Mouse (Mus musculus) limb, embryonic 15.5 days (tissue): Measurements from ENCODE around the gene Nav2. TPM values are rescaled to one million over a fixed set of nuclear protein-coding genes. Genes with fewer than 3 reads are reported as not detected.

Source experiments
- ATAC-seq: fragments of 200-750 bp; cut with Nextera tagmentation; 2 replicates; pipeline ENCODE4 v1.8.0; 2017; ENCODE audit warnings: low read depth, moderate TSS enrichment; ENCODE audit not compliant: insufficient number of reproducible peaks, low FRiP score, low TSS enrichment
- H3K27ac ChIP-seq: fragments of 300-500 bp; sonication (generic); 2 replicates; pipeline ENCODE4 v1.5.1; 2015; ENCODE audit warnings: moderate library complexity, mild to moderate bottlenecking, inconsistent platforms
- H3K27me3 ChIP-seq: fragments of 300-500 bp; sonication (generic); 2 replicates; pipeline ENCODE4 v1.6.1; 2015; ENCODE audit warnings: inconsistent platforms
- H3K36me3 ChIP-seq: fragments of 300-500 bp; sonication (generic); 2 replicates; pipeline ENCODE4 v1.6.1; 2015; ENCODE audit warnings: inconsistent platforms
- H3K4me1 ChIP-seq: fragments of 300-500 bp; sonication (generic); 2 replicates; pipeline ENCODE4 v1.6.1; 2015; ENCODE audit warnings: inconsistent platforms
- H3K4me2 ChIP-seq: fragments of 300-500 bp; sonication (generic); 2 replicates; pipeline ENCODE4 v1.6.1; 2015; ENCODE audit warnings: mild to moderate bottlenecking, inconsistent platforms
- H3K4me3 ChIP-seq: fragments of 300-500 bp; sonication (generic); 2 replicates; pipeline ENCODE4 v1.5.1; 2015; ENCODE audit warnings: mild to moderate bottlenecking, inconsistent platforms
- H3K9ac ChIP-seq: fragments of 300-500 bp; sonication (generic); 2 replicates; pipeline ENCODE4 v1.6.1; 2015; ENCODE audit warnings: inconsistent platforms
- H3K9me3 ChIP-seq: fragments of 300-500 bp; sonication (generic); 2 replicates; pipeline ENCODE4 v1.6.1; 2016; ENCODE audit warnings: inconsistent platforms
- WGBS: fragments of 180-500 bp; shearing (Covaris S2); methylation state at CpG from one replicate; pipeline ENCODE4 v1.1.7; 2015; 5-methylcytosine and 5-hydroxymethylcytosine counted together
- polyA plus RNA-seq: library from polyadenylated mRNA; unstranded; fragments of >200 nt; fragmentation: Nextera tagmentation; extraction: Ambion mirVana; gene quantifications from 2 replicates; pipeline ENCODE4 v1.2.1, GENCODE M21; 2015

Nav2 gene
- polyA plus RNA-seq, 1 experiment from 2014 or later = 17.3 TPM

- H3K27ac ChIP-seq = no peak overlapping the region
- H3K9me3 ChIP-seq = no peaks in the 10 kb centered on the region
- H3K36me3 ChIP-seq = no peaks in the 10 kb centered on the region
- no peak overlapping the region for H3K9ac ChIP-seq
- 83% methylated on average over 10 of the region's 10 CpGs for WGBS
- no peak overlapping the region for H3K4me3 ChIP-seq
- H3K4me2 ChIP-seq = no peak overlapping the region
- H3K27me3 ChIP-seq = peaks cover 22% of the 10 kb centered on the region; the same call in 1 of the 2 replicates
- no peaks in the 10 kb centered on the region for H3K4me1 ChIP-seq
- no peak for ATAC-seq
Observed at GRCm38 (mm10) chr7:49014480-49014879, 106.0 kb downstream of the Nav2 start.

DNA sequence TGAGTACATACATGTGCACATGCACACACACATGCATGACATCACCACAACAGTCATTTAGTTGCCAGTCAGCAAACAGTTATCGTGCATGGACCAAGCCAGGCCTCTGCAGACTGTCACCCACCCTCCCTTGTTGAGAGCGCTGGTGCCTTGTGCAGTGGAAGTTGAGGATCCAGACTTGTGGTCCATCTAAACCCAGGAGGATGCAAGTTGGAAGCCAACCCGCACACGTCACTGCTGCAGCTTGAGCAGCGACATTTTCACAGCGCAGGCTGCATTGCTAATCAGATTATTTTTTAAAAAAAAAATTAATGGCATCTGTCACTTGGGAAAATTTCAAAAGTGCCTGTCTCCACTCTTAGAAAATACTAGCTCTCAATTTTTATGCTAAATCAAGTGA, 106.8 kb downstream of the Nav2 start:
- Histone ChIP-seq H3K4me1 (no peaks in the 10 kb centered on the region), H3K27ac (no peak overlapping the region), H3K27me3 (peaks cover 16% of the 10 kb centered on the region; the same call in 1 of the 2 replicates), H3K36me3 (no peaks in the 10 kb centered on the region), H3K9ac (no peak overlapping the region), H3K9me3 (no peaks in the 10 kb centered on the region), H3K4me3 (no peak overlapping the region), H3K4me2 (no peak overlapping the region)
- ATAC-seq = no peak
- WGBS = 88% methylated on average over 6 of the region's 6 CpGs

GRCm38 (mm10) chr7:49016088-49016487, 107.6 kb downstream of the Nav2 start:
- H3K4me2 ChIP-seq = no peak overlapping the region
- ATAC-seq = no peak
- H3K4me1 ChIP-seq = no peaks in the 10 kb centered on the region
- H3K27ac ChIP-seq = no peak overlapping the region
- H3K36me3 ChIP-seq = no peaks in the 10 kb centered on the region
- no peak overlapping the region for H3K4me3 ChIP-seq
- H3K9me3 ChIP-seq = no peaks in the 10 kb centered on the region
- peaks cover 16% of the 10 kb centered on the region; the same call in 1 of the 2 replicates for H3K27me3 ChIP-seq
- WGBS = 47% methylated on average over 2 of the region's 2 CpGs
- no peak overlapping the region for H3K9ac ChIP-seq

- ATAC-seq = no peak
Observed at GRCm38 (mm10) chr7:49017794-49018193, 109.3 kb downstream of the Nav2 start.

GRCm38 (mm10) chr7:49018478-49018914, 110.0 kb downstream of the Nav2 start:
- no peaks in the 10 kb centered on the region for H3K4me1 ChIP-seq
- H3K4me3 ChIP-seq = no peak overlapping the region
- H3K9me3 ChIP-seq = no peaks in the 10 kb centered on the region
- peaks cover 8% of the 10 kb centered on the region; the same call in 1 of the 2 replicates for H3K27me3 ChIP-seq
- H3K4me2 ChIP-seq = no peak overlapping the region
- 72% methylated on average over 7 of the region's 7 CpGs for WGBS
- no peak overlapping the region for H3K9ac ChIP-seq
- ATAC-seq = no peak
- H3K36me3 ChIP-seq = no peaks in the 10 kb centered on the region
- H3K27ac ChIP-seq = no peak overlapping the region

More at GRCm38 (mm10) chr7:49017794-49018193, 109.3 kb downstream of the Nav2 start:
- Histone ChIP-seq H3K4me3 (no peak overlapping the region), H3K36me3 (no peaks in the 10 kb centered on the region), H3K9ac (no peak overlapping the region), H3K27me3 (peaks cover 9% of the 10 kb centered on the region; the same call in 1 of the 2 replicates), H3K27ac (no peak overlapping the region), H3K9me3 (no peaks in the 10 kb centered on the region), H3K4me1 (no peaks in the 10 kb centered on the region), H3K4me2 (no peak overlapping the region)
- WGBS = 77% methylated on average over 5 of the region's 5 CpGs

GRCm38 (mm10) chr7:49025026-49025815, 116.7 kb downstream of the Nav2 start:
- no peak for ATAC-seq
- H3K4me3 ChIP-seq = no peak overlapping the region
- no peak overlapping the region for H3K4me2 ChIP-seq
- H3K27me3 ChIP-seq = 0 out of 2 replicates have a peak, but pooled peaks cover 3% of the 10 kb centered on the region
- H3K9me3 ChIP-seq = no peaks in the 10 kb centered on the region
- no peak overlapping the region for H3K27ac ChIP-seq
- H3K4me1 ChIP-seq = no peaks in the 10 kb centered on the region
- no peaks in the 10 kb centered on the region for H3K36me3 ChIP-seq
- no peak overlapping the region for H3K9ac ChIP-seq
- WGBS = 70% methylated on average over 8 of the region's 8 CpGs

GRCm38 (mm10) chr7:49025991-49026390, 117.5 kb downstream of the Nav2 start:
- no peak overlapping the region for H3K9ac ChIP-seq
- H3K4me3 ChIP-seq = no peak overlapping the region
- no peaks in the 10 kb centered on the region for H3K36me3 ChIP-seq
- ATAC-seq = no peak
- H3K27me3 ChIP-seq = 0 out of 2 replicates have a peak, but pooled peaks cover 3% of the 10 kb centered on the region
- no peak overlapping the region for H3K27ac ChIP-seq
- H3K9me3 ChIP-seq = no peaks in the 10 kb centered on the region
- no peaks in the 10 kb centered on the region for H3K4me1 ChIP-seq
- 91% methylated on average over 3 of the region's 3 CpGs for WGBS
- H3K4me2 ChIP-seq = no peak overlapping the region

DNA sequence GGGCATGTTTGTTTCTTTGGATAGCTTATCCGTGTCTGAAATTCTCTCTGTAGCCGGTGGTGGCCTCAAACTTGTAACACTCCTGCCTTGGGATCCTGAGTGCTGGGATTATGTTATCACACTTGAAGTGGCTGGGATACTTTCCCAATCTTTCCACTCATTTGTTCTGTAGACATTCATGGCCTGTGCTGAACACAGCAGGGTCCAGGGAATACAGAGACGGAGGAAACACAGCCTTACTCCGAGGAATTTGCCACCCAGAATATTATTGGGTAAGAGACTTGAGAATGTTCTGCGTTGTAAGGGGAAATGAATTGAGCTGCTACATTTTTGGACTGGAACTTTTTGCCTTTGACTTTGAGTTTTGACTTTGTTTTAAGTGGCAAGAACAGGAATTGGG, 118.0 kb downstream of the Nav2 start:
- Histone ChIP-seq H3K27me3 (0 out of 2 replicates have a peak, but pooled peaks cover 3% of the 10 kb centered on the region), H3K9me3 (no peaks in the 10 kb centered on the region), H3K27ac (no peak overlapping the region), H3K36me3 (no peaks in the 10 kb centered on the region), H3K9ac (no peak overlapping the region), H3K4me1 (no peaks in the 10 kb centered on the region), H3K4me3 (no peak overlapping the region), H3K4me2 (no peak overlapping the region)
- no peak for ATAC-seq
- WGBS = 60% methylated on average over 5 of the region's 5 CpGs

DNA sequence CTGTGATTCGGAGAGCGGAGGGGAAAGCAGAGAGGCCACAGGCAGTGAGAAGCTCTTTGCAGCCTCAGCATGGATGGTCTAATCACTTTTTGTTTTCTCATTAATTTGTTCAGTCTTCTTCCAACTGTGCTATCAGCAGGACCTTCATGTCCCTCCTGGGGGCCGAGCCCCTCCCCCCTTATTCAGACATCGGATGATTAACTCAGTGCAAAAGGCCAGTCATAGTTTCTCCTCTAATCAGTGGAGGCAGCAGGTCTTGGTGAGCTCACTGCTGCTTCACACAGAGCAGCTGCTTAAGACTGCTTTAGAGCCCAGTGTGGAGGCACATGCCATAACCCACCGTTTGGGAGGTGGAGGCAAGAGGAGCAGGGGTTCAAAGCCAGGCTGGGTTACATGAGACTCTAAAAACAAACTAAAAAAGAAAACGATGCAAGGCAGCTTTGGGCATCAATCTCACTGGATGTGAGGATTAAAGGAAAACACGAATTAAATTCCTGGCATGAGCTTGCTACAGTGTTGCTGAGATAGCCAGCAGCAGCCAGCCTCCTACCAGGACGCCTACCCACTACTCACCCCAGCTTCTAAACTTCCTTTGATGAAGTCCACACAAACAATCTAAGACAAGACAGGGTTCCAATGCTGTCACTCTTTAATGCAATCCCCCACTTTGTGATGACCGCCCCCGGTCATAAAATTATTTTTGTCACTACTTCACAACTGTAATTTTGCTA, 120.9 kb downstream of the Nav2 start:
- Histone ChIP-seq H3K27ac (no peak overlapping the region), H3K4me2 (no peak overlapping the region), H3K9ac (no peak overlapping the region), H3K36me3 (no peaks in the 10 kb centered on the region), H3K4me1 (no peaks in the 10 kb centered on the region; the same call in 1 of the 2 replicates), H3K27me3 (0 out of 2 replicates have a peak, but pooled peaks cover 3% of the 10 kb centered on the region), H3K9me3 (no peaks in the 10 kb centered on the region), H3K4me3 (no peak overlapping the region)
- no peak for ATAC-seq
- 57% methylated on average over 10 of the region's 10 CpGs for WGBS

DNA sequence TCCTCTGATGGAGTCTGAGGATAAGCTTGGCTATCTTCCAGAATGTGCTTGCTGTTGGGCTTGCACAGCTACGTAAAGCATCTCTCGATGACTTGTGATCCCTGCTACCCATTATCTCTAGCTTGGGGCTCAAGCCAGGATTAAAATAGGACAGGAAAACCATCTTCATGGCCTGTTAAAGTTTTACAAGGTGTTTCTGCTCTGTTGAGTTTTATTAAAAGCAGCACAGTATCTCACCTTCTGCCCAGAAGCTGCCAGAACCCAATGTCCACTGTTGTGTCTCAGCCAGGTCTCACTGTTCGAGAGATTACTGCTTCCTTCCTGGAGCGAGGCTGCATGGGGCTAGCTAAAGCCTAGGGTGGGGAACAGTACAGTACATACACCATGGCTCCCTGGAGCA, 123.7 kb downstream of the Nav2 start:
- no peaks in the 10 kb centered on the region; the same call in 1 of the 2 replicates for H3K4me1 ChIP-seq
- no peak overlapping the region for H3K9ac ChIP-seq
- no peaks in the 10 kb centered on the region for H3K27me3 ChIP-seq
- 38% methylated on average over 4 of the region's 4 CpGs for WGBS
- H3K36me3 ChIP-seq = no peaks in the 10 kb centered on the region
- no peak overlapping the region for H3K27ac ChIP-seq
- H3K4me2 ChIP-seq = no peak overlapping the region
- no peak overlapping the region for H3K4me3 ChIP-seq
- no peak for ATAC-seq
- no peaks in the 10 kb centered on the region for H3K9me3 ChIP-seq

- Histone ChIP-seq H3K4me3 (no peak overlapping the region), H3K4me2 (no peak overlapping the region), H3K9me3 (no peaks in the 10 kb centered on the region), H3K4me1 (no peaks in the 10 kb centered on the region; the same call in 1 of the 2 replicates), H3K9ac (no peak overlapping the region), H3K36me3 (no peaks in the 10 kb centered on the region), H3K27me3 (no peaks in the 10 kb centered on the region), H3K27ac (no peak overlapping the region)
- no peak for ATAC-seq
- WGBS = 74% methylated on average over 2 of the region's 2 CpGs
Observed at GRCm38 (mm10) chr7:49034253-49034652, 125.7 kb downstream of the Nav2 start.

- no peak overlapping the region for H3K4me3 ChIP-seq
- H3K36me3 ChIP-seq = no peaks in the 10 kb centered on the region
- H3K4me1 ChIP-seq = no peaks in the 10 kb centered on the region
- H3K9ac ChIP-seq = no peak overlapping the region
- no peak overlapping the region for H3K4me2 ChIP-seq
- H3K9me3 ChIP-seq = no peaks in the 10 kb centered on the region
- H3K27me3 ChIP-seq = no peaks in the 10 kb centered on the region
- no peak overlapping the region for H3K27ac ChIP-seq
- WGBS = 77% methylated on average over 8 of the region's 8 CpGs
- ATAC-seq = no peak
Observed at GRCm38 (mm10) chr7:49040163-49040562, 131.6 kb downstream of the Nav2 start.
